Mouse (Mus musculus): ENCODE measurements around the gene Celf1. TPM values are rescaled to one million over a fixed set of nuclear protein-coding genes. Genes with fewer than 3 reads are reported as not detected.

Celf1 gene
- polyA plus RNA-seq (2017; shearing (Covaris generic)): 115 TPM

DNA sequence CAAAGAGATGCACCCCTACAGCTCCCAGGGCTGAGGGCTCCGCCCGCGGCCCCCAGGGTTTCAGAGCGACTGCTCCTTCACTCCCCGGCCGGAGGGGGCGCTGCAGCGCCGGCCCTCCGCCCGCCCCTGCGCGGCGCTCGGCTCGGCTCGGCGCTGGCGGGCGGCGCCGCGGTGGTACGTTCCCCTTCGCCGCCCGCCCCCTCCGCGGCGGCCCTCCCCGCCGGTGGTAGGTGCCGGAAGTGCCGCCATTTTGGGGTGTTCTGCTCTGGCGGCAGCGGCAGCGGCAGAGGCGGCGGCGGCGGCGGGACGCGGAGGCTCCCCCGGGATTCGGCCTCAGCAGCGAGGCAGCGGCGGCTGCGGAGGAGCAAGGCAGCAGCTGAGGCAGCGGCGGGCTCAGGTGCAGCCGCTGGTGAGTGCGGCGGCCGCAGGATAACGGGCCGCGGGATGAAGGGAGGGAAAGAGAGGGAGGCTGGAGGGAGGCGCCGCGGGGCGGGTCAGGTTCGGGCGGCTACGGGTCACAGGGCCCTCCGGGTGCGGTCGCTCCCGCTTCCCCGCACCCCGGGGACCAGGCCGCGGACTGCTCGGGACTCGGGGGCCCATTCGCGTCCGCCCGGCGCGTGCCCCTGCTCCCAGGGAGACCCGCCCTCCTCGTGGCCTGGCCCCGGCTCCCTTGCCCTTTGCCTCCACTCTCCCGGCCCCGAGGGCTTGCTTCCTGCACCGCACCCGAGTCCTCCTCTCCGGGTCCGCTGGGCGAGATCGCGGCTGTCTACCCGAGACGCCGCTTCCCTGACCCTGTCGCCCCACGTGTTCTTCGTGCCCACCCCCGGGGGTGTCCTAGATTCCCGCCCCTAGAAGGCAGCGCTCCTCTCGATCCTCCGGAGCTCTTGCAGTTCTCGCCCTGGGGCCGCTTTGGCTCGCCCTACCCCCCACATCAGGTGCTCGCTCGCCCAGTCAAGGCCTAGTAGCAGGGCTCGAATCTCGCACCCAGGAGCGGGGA, at the start of gene Celf1:
TSS of gene Celf1 (plus strand) at position 150 of the 997 bp plus-strand sequence.

GRCm38 (mm10) chr2:90904076-90904855, 35.9 kb upstream of the Celf1 start, which contains the start of the genes Kbtbd4 and Ndufs3:
Gene Kbtbd4, plus strand, starts transcription at chr2:90904740.
Gene Ndufs3, minus strand, starts transcription at chr2:90904827.

DNA sequence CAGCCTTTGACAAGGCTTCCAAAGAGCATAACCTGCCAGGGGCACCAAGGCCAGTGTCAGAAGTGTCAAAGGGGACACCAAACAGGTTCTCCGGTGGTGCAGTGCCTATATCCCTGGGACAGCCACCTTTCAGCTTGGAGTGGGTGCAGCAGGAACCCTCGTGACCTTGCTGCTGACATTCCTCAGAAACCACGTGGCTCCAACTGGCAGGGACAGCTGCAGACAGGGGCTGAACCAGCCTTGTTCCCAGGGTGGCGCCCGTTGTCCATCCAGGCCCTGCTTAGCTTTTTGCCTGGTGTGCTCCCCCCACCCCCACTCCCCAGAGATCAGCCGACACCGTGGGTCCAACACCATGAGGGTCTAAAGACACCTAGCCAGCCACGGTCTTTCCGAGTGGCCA, 95.2 kb downstream of the Celf1 start, which contains the start of gene Rapsn:
TSS of gene Rapsn (plus strand) at position 236 of the 400 bp plus-strand sequence.

GRCm38 (mm10) chr2:91053934-91054382, 113.8 kb downstream of the Celf1 start, which contains the start of gene Psmc3:
Gene Psmc3, plus strand, starts transcription at chr2:91054009.

Other genes starting within 250 kb of the Celf1 start
- 198 TPM for gene Fnbp4, start 195.0 kb upstream of the Celf1 start, polyA plus RNA-seq (2017; shearing (Covaris generic))
- gene Agbl2, start 157.7 kb upstream of the Celf1 start, polyA plus RNA-seq (2017; shearing (Covaris generic)): not detected
- gene Mtch2, start 93.2 kb upstream of the Celf1 start, polyA plus RNA-seq (2017; shearing (Covaris generic)): 138 TPM
- gene C1qtnf4, start 54.5 kb upstream of the Celf1 start, polyA plus RNA-seq (2017; shearing (Covaris generic)): 3.0 TPM
- gene Kbtbd4, start 35.6 kb upstream of the Celf1 start, polyA plus RNA-seq (2017; shearing (Covaris generic)): 41.9 TPM
- gene Ndufs3, start 35.6 kb upstream of the Celf1 start, polyA plus RNA-seq (2017; shearing (Covaris generic)): 163 TPM
- gene Rapsn, start 95.2 kb downstream of the Celf1 start, polyA plus RNA-seq (2017; shearing (Covaris generic)): 4.2 TPM
- 282 TPM for gene Psmc3, start 113.6 kb downstream of the Celf1 start, polyA plus RNA-seq (2017; shearing (Covaris generic))
- 39.2 TPM for gene Slc39a13, start 130.0 kb downstream of the Celf1 start, polyA plus RNA-seq (2017; shearing (Covaris generic))
- gene Spi1, start 142.0 kb downstream of the Celf1 start, polyA plus RNA-seq (2017; shearing (Covaris generic)): 1.4 TPM
- gene Mybpc3, start 177.8 kb downstream of the Celf1 start, polyA plus RNA-seq (2017; shearing (Covaris generic)): not detected
- gene Madd, start 243.5 kb downstream of the Celf1 start, polyA plus RNA-seq (2017; shearing (Covaris generic)): 124 TPM

All from CD4-positive, CD25-positive, alpha-beta regulatory T cell (primary cell).